Comparison of ENCODE assay signal across 26 mouse cellular contexts in the genomic region with DNA sequence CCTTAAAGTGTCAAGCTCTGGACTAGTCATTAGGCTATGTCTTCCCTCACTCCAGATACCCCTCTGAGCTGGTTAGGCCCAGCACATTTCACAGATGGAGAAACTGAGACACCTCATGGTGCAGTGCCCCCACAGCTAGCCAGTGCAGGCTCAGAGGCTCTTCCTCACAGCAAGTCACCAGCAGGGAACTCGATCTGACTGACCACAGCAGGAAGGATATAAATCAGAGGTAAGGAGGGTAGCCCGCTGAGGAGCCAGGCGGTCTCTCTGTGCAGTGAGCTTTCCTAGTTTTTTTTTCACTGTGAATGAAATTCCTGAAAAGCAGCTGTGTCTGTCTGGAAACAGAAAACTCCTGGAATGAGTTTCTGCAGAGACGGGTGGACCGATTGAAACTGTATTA. TPM values are rescaled to one million over a fixed set of nuclear protein-coding genes. Genes with fewer than 3 reads are reported as not detected.
DNase-seq lines count a peak whose midpoint lies in the region; ATAC-seq and TF ChIP-seq lines count a peak whose summit lies in the region.
"Had no signal": no experiment of that assay in that cellular context is flagged by ENCODE, and none has a peak within 500 bp of the region (broad histone marks: within the 10 kb centered on the region; RNA-seq: fewer than 3 reads in every experiment).

No protein-coding gene starts in this region.

- no peak overlapping the region for H3K9ac ChIP-seq in kidney, postnatal 0 days (ENCODE audit: low read depth, low read length)
- H3K9ac ChIP-seq: embryonic facial prominence, embryonic 12.5 days; forebrain, embryonic 15.5 days; heart, embryonic 15.5 days; liver, embryonic 12.5 days had no signal

- H3K36me3 ChIP-seq in kidney, postnatal 0 days (ENCODE audit: insufficient read depth, low read length) = no peaks in the 10 kb centered on the region
- H3K36me3 ChIP-seq in kidney, adult 2 months (ENCODE audit: control insufficient read depth, insufficient read depth, low read length) = no peaks in the 10 kb centered on the region
- H3K36me3 ChIP-seq in E14TG2a.4 (ENCODE audit: insufficient read depth, low read length) = no peaks in the 10 kb centered on the region
- H3K36me3 ChIP-seq: embryonic facial prominence, embryonic 12.5 days; forebrain, embryonic 15.5 days; G1E; heart, embryonic 15.5 days; liver, embryonic 12.5 days; midbrain, embryonic 10.5 days had no signal

- H3K4me3 ChIP-seq in kidney, postnatal 0 days (replicated peaks; ENCODE audit: low read depth, low read length) = no peak overlapping the region
- no peak overlapping the region for H3K4me3 ChIP-seq in kidney, adult 2 months (ENCODE audit: insufficient read depth, low read depth, low read length)
- H3K4me3 ChIP-seq in E14TG2a.4 (replicated peaks; ENCODE audit: low read length) = peak overlapping the region; percentile 63
- H3K4me3 ChIP-seq: embryonic facial prominence, embryonic 12.5 days; erythroblast, embryonic 14.5 days; forebrain, embryonic 15.5 days; heart, adult 2 months; heart, embryonic 15.5 days; liver, embryonic 12.5 days; midbrain, embryonic 10.5 days had no signal

- H3K27ac ChIP-seq in kidney, postnatal 0 days = no peak overlapping the region
- H3K27ac ChIP-seq in kidney, adult 2 months (ENCODE audit: insufficient read depth, low read depth, low read length) = no peak overlapping the region
- H3K27ac ChIP-seq: embryonic facial prominence, embryonic 12.5 days; forebrain, embryonic 15.5 days; heart, adult 2 months; heart, embryonic 15.5 days; liver, embryonic 12.5 days had no signal

- TF ChIP-seq POLR2A in kidney, adult 2 months (IDR thresholded peaks at IDR 0.05; ENCODE audit: low read depth, low read length) = no peak

- no peak for TF ChIP-seq CTCF in kidney, postnatal 0 days (IDR thresholded peaks at IDR 0.05; ENCODE audit: low read depth)
- no peak for TF ChIP-seq CTCF in kidney, adult 2 months (conservative IDR thresholded peaks at IDR 0.05; ENCODE audit: insufficient read depth, insufficient read length, low read depth, low read length)
- TF ChIP-seq CTCF in E14TG2a.4 (conservative IDR thresholded peaks at IDR 0.05; ENCODE audit: low read length) = no peak

- ATAC-seq in kidney, postnatal 0 days (replicated peaks; ENCODE audit: low FRiP score, low read depth) = no peak; the same call in 1 of the 2 replicates
- ATAC-seq: forebrain, embryonic 15.5 days; hindbrain, embryonic 16.5 days; intestine, embryonic 16.5 days; liver, embryonic 12.5 days had no signal

- 9% methylated on average over 5 of the region's 5 CpGs for WGBS in kidney, postnatal 0 days
- 45% methylated on average over 5 of the region's 5 CpGs for WGBS in kidney, adult 2 months

- no peaks in the 10 kb centered on the region for H3K9me3 ChIP-seq in kidney, postnatal 0 days (replicated peaks; ENCODE audit: low read length)
- H3K9me3 ChIP-seq in E14TG2a.4 (ENCODE audit: low read length) = no peaks in the 10 kb centered on the region
- H3K9me3 ChIP-seq: embryonic facial prominence, embryonic 12.5 days; forebrain, embryonic 15.5 days; heart, embryonic 15.5 days; liver, embryonic 12.5 days; midbrain, embryonic 10.5 days had no signal

- no peaks in the 10 kb centered on the region for H3K27me3 ChIP-seq in kidney, postnatal 0 days (ENCODE audit: insufficient read depth, low read length)
- no peaks in the 10 kb centered on the region for H3K27me3 ChIP-seq in kidney, adult 2 months (replicated peaks; ENCODE audit: control insufficient read depth, insufficient read depth, low read length)
- no peaks in the 10 kb centered on the region for H3K27me3 ChIP-seq in E14TG2a.4 (ENCODE audit: insufficient read depth, low read length)
- H3K27me3 ChIP-seq: embryonic facial prominence, embryonic 12.5 days; forebrain, embryonic 15.5 days; heart, embryonic 15.5 days; liver, embryonic 12.5 days had no signal

- DNase-seq in kidney, postnatal 0 days (ENCODE audit: low spot score) = peak; percentile 87
- DNase-seq in kidney, adult 2 months = no peak
- peak; percentile 32 for DNase-seq in embryo, embryonic 10 days (ENCODE audit: low spot score)
- DNase-seq in mesoderm, embryonic 11.5 days (ENCODE audit: low read depth, low spot score) = peak; percentile 70
- DNase-seq in layer of hippocampus, adult 18-20 months (ENCODE audit: low spot score in 2 of 2) = no peak
- DNase-seq in urinary bladder, postnatal 14 days (ENCODE audit: low spot score) = no peak
- DNase-seq: cerebellum, adult 2 months; cerebellum, postnatal 36 days; gastrocnemius, postnatal 14 days; heart, adult 2 months; heart, postnatal 4 days; layer of hippocampus, postnatal 36 days; lung, adult 2 months; lung, postnatal 4 days; right cerebral cortex, postnatal 14 days; thymus, adult 18-20 months had no signal

- no peak overlapping the region for H3K4me2 ChIP-seq in kidney, postnatal 0 days (ENCODE audit: low read length)
- H3K4me2 ChIP-seq: embryonic facial prominence, embryonic 12.5 days; forebrain, embryonic 15.5 days; heart, embryonic 15.5 days; liver, embryonic 12.5 days had no signal

- peaks cover 3% of the 10 kb centered on the region; the same call in 1 of the 2 replicates for H3K4me1 ChIP-seq in kidney, postnatal 0 days (replicated peaks; ENCODE audit: insufficient read depth, low read length)
- 0 out of 2 replicates have a peak, but pooled peaks cover 4% of the 10 kb centered on the region for H3K4me1 ChIP-seq in kidney, adult 2 months (ENCODE audit: control insufficient read depth, insufficient read depth, low read length)
- peaks cover 96% of the 10 kb centered on the region for H3K4me1 ChIP-seq in E14TG2a.4 (replicated peaks; ENCODE audit: low read depth, low read length)
- H3K4me1 ChIP-seq: forebrain, embryonic 15.5 days; liver, embryonic 12.5 days had no signal

RNA-seq across cellular contexts. Expression of gene Tead4, which starts 21.0 kb away (rescaled TPM):
- polyA plus RNA-seq in kidney, postnatal 0 days (2015; fragmentation: Nextera tagmentation; extraction: Ambion mirVana) = 2.3 TPM in 2 replicates
- polyA plus RNA-seq in kidney, adult 2 months (2012; rRNA removed) = 1.3 and 1.4 TPM in 2 replicates
- total RNA-seq in layer of hippocampus, adult 18-20 months (2021) = 1 to 10 TPM in 1 of 2 experiments, under 1 TPM in 1; 0.97 to 1.5 TPM
- polyA plus RNA-seq: erythroblast, embryonic 14.5 days; G1E had no signal

Comparison
In these comparisons a context has a peak if more than half of its experiments do, and no peak if none do; other contexts are left out.
1. DNase-seq: peak in kidney, postnatal 0 days (single experiment), embryo, embryonic 10 days (single experiment) and mesoderm, embryonic 11.5 days (single experiment); none in kidney, adult 2 months (single experiment), layer of hippocampus, adult 18-20 months (0 of 2) and urinary bladder, postnatal 14 days (single experiment).